Mouse (Mus musculus) kidney, postnatal 0 days (tissue): Measurements from ENCODE around the gene Pde3a. TPM values are rescaled to one million over a fixed set of nuclear protein-coding genes. Genes with fewer than 3 reads are reported as not detected.

Experiments used
- ATAC-seq: fragments of 200-750 bp; cut with Nextera tagmentation; replicated peaks from 2 replicates; pipeline ENCODE4 v1.8.0; 2017; ENCODE audit warnings: low read depth, moderate number of reproducible peaks, moderate TSS enrichment, moderate library complexity; ENCODE audit not compliant: low FRiP score
- DNase-seq: peaks from one replicate; pipeline ENCODE4 v3.0.0-alpha.2; 2016; ENCODE audit warnings: low spot score
- H3K27ac ChIP-seq: fragments of 300-500 bp; sonication (generic); 2 replicates; pipeline ENCODE4 v1.5.1; 2014; ENCODE audit warnings: mild to moderate bottlenecking
- H3K27me3 ChIP-seq: fragments of 300-500 bp; sonication (generic); 2 replicates; pipeline ENCODE4 v1.6.1; 2014; ENCODE audit warnings: low read length, mixed read lengths; ENCODE audit not compliant: insufficient read depth
- H3K36me3 ChIP-seq: fragments of 300-500 bp; sonication (generic); 2 replicates; pipeline ENCODE4 v1.6.1; 2014; ENCODE audit warnings: low read length, mixed read lengths; ENCODE audit not compliant: insufficient read depth
- H3K4me1 ChIP-seq: fragments of 300-500 bp; sonication (generic); replicated peaks from 2 replicates; pipeline ENCODE4 v1.6.1; 2014; ENCODE audit warnings: antibody characterized with exemption, low read length, mixed read lengths; ENCODE audit not compliant: insufficient read depth
- H3K4me2 ChIP-seq: fragments of 300-500 bp; sonication (generic); 2 replicates; pipeline ENCODE4 v1.6.1; 2014; ENCODE audit warnings: mild to moderate bottlenecking, low read length, moderate library complexity, mixed read lengths
- H3K4me3 ChIP-seq: fragments of 300-500 bp; sonication (generic); replicated peaks from 2 replicates; pipeline ENCODE4 v1.5.1; 2014; ENCODE audit warnings: low read depth, low read length
- H3K9ac ChIP-seq: fragments of 300-500 bp; sonication (generic); 2 replicates; pipeline ENCODE4 v1.6.1; 2014; ENCODE audit warnings: low read depth, low read length
- H3K9me3 ChIP-seq: fragments of 300-500 bp; sonication (generic); replicated peaks from 2 replicates; pipeline ENCODE4 v1.6.1; 2016; ENCODE audit warnings: low read length, inconsistent platforms, mixed read lengths
- CTCF ChIP-seq: IDR thresholded peaks from 2 replicates; pipeline ENCODE4 v1.5.1; 2016; ENCODE audit warnings: antibody characterized with exemption, low read depth, mild to moderate bottlenecking, moderate library complexity
- WGBS: fragments of 180-500 bp; shearing (Covaris S2); extraction: QIAGEN DNeasy Blood & Tissue Kit; methylation state at CpG from one replicate; pipeline ENCODE4 v1.1.7; 2014; 5-methylcytosine and 5-hydroxymethylcytosine counted together
- polyA plus RNA-seq: library from polyadenylated mRNA; unstranded; fragments of >200 nt; fragmentation: Nextera tagmentation; extraction: Ambion mirVana; gene quantifications from 2 replicates; pipeline ENCODE4 v1.2.1, GENCODE M21; 2015

The Pde3a gene
- polyA plus RNA-seq, 1 experiment from 2014 or later: 9.9 TPM

DNA sequence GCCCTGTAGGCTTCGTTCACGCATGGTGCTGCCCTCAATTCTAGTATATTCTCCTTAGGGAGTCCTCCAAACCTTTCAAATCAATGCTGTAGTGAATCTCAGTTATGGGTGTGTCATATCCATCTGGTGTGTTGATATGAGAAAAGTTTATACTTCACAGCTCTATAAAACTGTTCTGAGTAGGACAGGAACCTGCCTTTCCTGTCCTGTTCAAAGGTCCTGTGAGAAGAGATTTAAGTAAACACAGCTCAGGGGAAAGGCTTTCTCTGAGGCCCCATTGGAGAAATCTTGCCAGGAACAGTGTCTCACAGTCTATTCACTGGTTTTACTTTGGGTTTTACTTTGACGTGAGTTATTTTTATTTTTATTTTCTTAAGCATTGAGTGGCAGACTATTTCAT is 22.5 kb downstream of the Pde3a start:
- no peaks in the 10 kb centered on the region for H3K36me3 ChIP-seq
- H3K4me1 ChIP-seq: no peaks in the 10 kb centered on the region
- H3K4me3 ChIP-seq: no peak overlapping the region
- H3K4me2 ChIP-seq: no peak overlapping the region
- DNase-seq (no peak), ATAC-seq (no peak)
- no peaks in the 10 kb centered on the region for H3K27me3 ChIP-seq
- H3K9me3 ChIP-seq: no peaks in the 10 kb centered on the region
- no peak overlapping the region for H3K27ac ChIP-seq
- no peak for TF ChIP-seq CTCF
- 84% methylated on average over 3 of the region's 3 CpGs for WGBS
- H3K9ac ChIP-seq: no peak overlapping the region

GRCm38 (mm10) chr6:141273685-141274084 is 24.6 kb downstream of the Pde3a start:
- Histone ChIP-seq H3K9ac (no peak overlapping the region), H3K27me3 (no peaks in the 10 kb centered on the region), H3K4me1 (no peaks in the 10 kb centered on the region), H3K27ac (no peak overlapping the region), H3K4me2 (no peak overlapping the region), H3K36me3 (no peaks in the 10 kb centered on the region), H3K4me3 (no peak overlapping the region), H3K9me3 (no peaks in the 10 kb centered on the region)
- no peak for ATAC-seq
- no peak for DNase-seq
- no peak for TF ChIP-seq CTCF
- 87% methylated on average over 6 of the region's 6 CpGs for WGBS

DNA sequence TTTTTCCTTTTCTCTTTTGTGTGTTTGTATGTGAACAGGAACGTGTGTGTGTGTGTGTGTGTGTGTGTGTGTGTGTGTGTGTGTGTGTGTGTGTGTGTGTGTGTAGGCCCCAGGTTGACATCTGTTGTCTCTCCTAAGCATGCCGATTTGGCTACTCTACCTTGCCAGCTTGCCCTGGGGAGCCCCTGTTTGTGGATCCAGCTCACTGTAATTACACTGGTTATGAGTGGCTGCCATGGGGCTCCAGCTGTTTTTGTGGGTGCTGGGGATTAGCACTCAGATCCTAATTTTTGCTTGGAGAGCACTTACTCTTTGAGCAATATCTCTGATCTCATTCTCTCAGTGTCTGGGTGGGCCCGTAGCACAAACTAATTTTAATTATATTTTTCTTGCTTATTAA is 32.6 kb downstream of the Pde3a start:
- ATAC-seq: no peak
- Histone ChIP-seq H3K36me3 (no peaks in the 10 kb centered on the region), H3K4me1 (no peaks in the 10 kb centered on the region), H3K9me3 (no peaks in the 10 kb centered on the region), H3K9ac (no peak overlapping the region), H3K4me2 (no peak overlapping the region), H3K27me3 (no peaks in the 10 kb centered on the region), H3K27ac (no peak overlapping the region), H3K4me3 (no peak overlapping the region)
- WGBS: 84% methylated on average over 3 of the region's 3 CpGs
- DNase-seq: no peak
- TF ChIP-seq CTCF: no peak

DNA sequence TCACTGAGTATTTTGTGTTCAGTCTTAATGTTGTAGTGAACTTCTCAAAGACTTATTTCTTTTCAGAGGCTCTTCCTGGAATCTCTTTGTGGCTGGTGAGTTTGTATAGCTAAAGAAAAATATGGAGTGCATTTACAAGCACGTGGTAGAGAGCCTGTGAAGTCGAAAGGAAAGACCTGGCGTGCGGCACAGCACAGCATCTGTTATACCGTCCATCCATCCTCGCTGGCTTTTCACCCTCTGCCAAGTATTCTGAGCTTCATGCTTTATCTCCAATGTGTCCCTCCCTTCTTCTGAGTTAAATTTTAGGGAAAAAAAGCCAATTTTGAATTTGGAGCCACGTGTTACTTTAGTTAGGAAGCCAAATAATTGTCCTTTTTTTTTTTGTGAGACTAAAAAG is 33.7 kb downstream of the Pde3a start:
- Histone ChIP-seq H3K36me3 (no peaks in the 10 kb centered on the region), H3K9me3 (no peaks in the 10 kb centered on the region), H3K4me1 (no peaks in the 10 kb centered on the region), H3K9ac (no peak overlapping the region), H3K27ac (no peak overlapping the region), H3K4me3 (no peak overlapping the region), H3K4me2 (no peak overlapping the region), H3K27me3 (no peaks in the 10 kb centered on the region)
- DNase-seq (no peak), ATAC-seq (no peak)
- WGBS: 87% methylated on average over 7 of the region's 7 CpGs
- TF ChIP-seq CTCF: no peak

GRCm38 (mm10) chr6:141291195-141291594 is 42.1 kb downstream of the Pde3a start:
- no peak for TF ChIP-seq CTCF
- no peaks in the 10 kb centered on the region for H3K36me3 ChIP-seq
- ATAC-seq: no peak
- peaks cover 4% of the 10 kb centered on the region; the same call in 1 of the 2 replicates for H3K4me1 ChIP-seq
- no peaks in the 10 kb centered on the region for H3K27me3 ChIP-seq
- no peak overlapping the region for H3K4me2 ChIP-seq
- no peak for DNase-seq
- H3K27ac ChIP-seq: no peak overlapping the region
- H3K9me3 ChIP-seq: no peaks in the 10 kb centered on the region
- H3K9ac ChIP-seq: no peak overlapping the region
- 88% methylated on average over 2 of the region's 2 CpGs for WGBS
- no peak overlapping the region for H3K4me3 ChIP-seq

- Histone ChIP-seq H3K4me2 (no peak overlapping the region), H3K9ac (no peak overlapping the region), H3K4me1 (peaks cover 4% of the 10 kb centered on the region; the same call in 1 of the 2 replicates), H3K36me3 (no peaks in the 10 kb centered on the region), H3K4me3 (no peak overlapping the region), H3K27me3 (no peaks in the 10 kb centered on the region), H3K9me3 (no peaks in the 10 kb centered on the region), H3K27ac (no peak overlapping the region)
- whole genome bisulfite sequencing: 91% methylated on average over 10 of the region's 10 CpGs
- no peak for TF ChIP-seq CTCF
- no peak for DNase-seq
- ATAC-seq: no peak
Observed at GRCm38 (mm10) chr6:141292826-141293459, 43.9 kb downstream of the Pde3a start.

GRCm38 (mm10) chr6:141293460-141293853 is 44.4 kb downstream of the Pde3a start:
- Histone ChIP-seq H3K27me3 (no peaks in the 10 kb centered on the region), H3K27ac (no peak overlapping the region), H3K36me3 (no peaks in the 10 kb centered on the region), H3K4me1 (peaks cover 4% of the 10 kb centered on the region; the same call in 1 of the 2 replicates), H3K9ac (no peak overlapping the region), H3K9me3 (no peaks in the 10 kb centered on the region), H3K4me3 (no peak overlapping the region), H3K4me2 (no peak overlapping the region)
- ATAC-seq (no peak), DNase-seq (no peak)
- 25% methylated on average over 2 of the region's 2 CpGs for WGBS
- TF ChIP-seq CTCF: no peak
